Mouse (Mus musculus): ENCODE data around the gene Pip5k1b. TPM values are rescaled to one million over a fixed set of nuclear protein-coding genes. Genes with fewer than 3 reads are reported as not detected.

Pip5k1b gene
- total RNA-seq, 2 experiments from 2014 or later, result 13.5 to 24.4 TPM

DNA sequence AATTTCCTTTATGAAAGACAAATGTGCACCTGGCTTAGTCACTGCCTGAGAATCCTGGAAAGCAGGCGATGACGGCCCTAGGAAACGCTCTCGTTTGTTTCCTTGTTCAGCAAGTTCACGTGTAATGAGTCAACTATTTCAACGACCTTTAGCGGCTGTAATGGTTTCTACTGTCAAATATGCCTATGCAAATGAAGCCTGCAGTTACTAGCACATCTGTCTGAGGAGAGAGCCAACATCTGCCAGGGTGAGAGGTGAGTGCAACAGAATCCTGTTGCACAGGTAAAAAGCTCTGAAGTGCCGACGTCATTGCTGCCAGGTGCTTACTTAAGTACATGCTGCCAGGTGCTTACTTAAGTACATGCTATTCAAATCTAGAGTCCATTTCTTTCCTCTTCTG, 196.4 kb downstream of the Pip5k1b start:
- no peak for ATAC-seq (replicated peaks; ENCODE audit: poor library complexity)

DNA sequence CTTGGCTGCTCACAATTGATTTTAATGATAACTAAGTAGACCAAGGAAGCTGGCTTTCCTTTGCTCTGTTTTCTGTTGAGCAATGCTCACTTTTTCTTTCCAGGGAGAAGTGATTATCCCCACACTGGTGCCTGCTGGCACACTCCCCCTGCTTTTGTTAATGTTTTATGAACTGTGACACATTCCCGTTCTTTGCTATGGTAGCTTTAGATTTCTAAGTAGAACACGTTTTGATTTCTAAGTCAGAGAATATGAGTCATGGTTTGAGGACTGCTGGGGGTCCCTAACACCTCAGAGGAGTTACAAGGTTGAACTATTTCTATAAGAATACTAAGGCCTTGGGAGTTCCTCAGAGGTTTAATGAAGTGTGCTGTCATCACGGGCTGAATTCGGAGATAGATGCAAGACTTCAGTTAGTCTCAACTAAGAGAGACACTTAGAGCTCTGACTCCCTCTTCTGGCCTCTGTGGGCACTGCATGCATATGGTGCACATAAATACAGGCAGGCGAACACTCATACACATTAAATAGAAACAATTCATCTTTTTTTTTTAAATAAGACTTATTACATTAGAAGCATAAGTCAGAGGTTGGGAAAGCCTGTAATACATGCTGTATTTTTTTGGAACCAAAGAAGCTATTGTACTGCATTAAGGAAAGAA, 203.2 kb downstream of the Pip5k1b start:
- ATAC-seq (replicated peaks; ENCODE audit: poor library complexity), result no peak

DNA sequence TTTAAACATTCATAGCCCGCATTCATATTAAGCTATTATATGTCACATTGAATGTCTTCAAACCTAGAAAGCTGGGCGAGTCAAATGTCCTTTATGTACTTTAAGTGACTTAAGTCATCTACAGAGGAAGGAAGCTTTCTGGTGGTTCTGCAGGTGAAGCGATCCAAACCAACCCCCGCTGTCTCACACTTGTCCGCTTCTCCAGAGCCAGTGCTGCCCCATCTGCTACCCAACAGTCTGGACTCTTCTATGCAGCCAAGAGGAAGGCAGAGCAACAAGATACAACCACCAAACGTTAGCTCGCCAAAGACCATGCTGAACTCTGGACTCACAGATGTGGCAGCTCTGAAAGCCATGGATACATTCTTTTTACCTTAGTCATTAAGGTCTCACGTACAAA, 211.2 kb downstream of the Pip5k1b start:
- no peak for ATAC-seq (replicated peaks; ENCODE audit: poor library complexity)

DNA sequence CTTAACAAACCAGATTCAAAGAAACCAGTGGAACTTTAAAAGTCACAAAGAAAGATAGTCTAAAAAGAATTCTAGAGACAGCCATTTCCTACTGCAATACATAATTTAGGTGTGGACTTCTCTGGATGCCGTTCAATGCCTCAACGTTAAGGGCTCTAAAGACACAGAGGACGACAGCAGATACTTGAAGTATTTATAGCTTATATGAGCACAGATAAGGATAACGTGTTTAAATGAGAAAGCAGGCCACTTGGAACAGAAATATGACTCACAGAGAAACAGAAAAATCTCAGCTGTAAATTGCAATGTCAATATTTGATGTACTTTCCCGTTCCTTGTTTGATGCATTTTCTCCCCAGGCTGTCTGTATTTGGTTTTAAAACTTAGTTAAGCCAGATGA, 212.9 kb downstream of the Pip5k1b start:
- ATAC-seq (replicated peaks; ENCODE audit: poor library complexity), result no peak

DNA sequence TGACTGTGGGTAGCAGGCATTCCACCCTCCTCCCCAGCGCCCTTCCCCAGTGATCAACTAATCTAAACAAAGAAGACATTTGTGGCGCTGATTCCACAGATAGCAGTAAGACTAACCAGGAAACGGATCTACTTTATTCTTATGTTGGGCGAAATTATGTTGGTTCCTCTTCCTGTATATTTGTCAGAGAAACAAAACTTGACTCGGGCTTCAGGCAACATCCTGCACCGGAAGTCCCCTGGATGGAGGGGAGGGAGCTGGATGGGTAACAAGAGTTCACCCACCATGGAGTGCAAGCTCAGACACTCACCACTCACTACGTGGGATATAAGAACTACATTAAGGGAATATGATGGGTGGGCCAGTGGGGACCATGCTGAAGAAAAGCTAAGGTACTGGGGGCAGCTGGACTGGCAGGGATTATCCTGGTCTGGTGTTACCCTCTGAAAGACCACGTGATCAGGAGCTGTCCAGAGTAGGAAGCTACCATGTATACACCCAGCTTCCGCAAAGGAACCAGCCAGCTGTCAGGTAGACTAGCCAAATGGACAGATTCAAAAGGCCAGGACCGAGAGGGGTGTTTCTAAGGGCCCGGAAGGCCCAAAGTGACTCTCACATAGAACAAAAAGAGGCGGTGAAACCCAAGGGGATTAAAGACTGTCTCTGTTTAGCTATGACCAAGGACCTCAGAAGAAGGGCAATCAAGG, 219.1 kb downstream of the Pip5k1b start:
- 0 out of 2 replicates have a peak, but pooled peaks have one; percentile 14 for ATAC-seq (replicated peaks; ENCODE audit: poor library complexity)

DNA sequence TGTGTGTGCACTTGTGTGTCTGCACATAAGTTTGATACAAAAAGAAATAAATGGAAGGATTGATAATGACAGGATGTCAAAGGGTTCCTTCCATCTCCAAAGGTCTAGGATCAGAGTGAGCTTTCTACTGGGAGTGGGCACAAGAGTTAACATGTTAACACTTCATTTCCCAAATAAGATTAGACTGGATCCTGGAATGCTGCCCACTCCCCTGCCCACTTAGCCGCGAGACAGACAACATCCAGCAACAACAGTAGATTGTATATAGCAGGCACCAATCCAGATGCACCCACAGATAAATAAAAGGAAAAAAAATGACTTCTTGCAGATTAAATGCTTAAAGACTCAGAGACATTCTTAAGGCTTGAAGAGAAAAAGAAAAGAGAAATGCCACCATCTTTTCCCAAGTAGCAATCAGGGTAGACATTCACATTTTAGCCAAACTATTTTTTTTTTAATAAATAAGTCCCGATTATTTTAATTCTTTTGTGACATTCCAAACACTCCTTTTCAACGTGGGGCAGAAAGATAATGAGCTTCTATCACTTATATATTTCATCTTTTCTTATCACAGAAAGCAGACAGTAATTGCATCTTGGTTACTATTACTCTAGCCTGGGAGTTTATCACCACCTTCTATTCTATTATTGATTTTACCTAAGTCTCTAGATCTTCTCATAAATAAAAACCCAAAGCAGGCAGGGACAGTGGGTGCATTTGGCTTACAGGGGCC, 219.9 kb downstream of the Pip5k1b start:
- no peak for ATAC-seq (replicated peaks; ENCODE audit: poor library complexity)

DNA sequence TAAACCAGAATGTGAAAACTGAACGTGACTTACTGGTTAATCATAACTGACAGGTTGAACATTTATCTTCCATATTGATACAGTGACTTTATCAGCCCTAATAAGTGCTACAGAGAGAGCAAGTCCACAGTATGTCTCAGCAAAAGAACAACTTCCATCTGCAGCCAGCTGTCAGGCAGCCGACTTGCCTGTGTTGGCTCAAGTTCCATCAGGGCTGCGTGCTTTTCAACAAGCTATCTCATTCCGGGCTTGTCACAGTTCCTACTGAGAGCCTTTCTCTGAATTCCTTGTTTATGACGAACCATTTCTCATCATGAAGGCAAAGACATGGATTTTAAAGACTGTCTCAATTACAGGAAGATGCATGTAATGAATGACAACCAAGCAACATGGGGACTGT, 222.7 kb downstream of the Pip5k1b start:
- ATAC-seq (replicated peaks; ENCODE audit: poor library complexity), result no peak

DNA sequence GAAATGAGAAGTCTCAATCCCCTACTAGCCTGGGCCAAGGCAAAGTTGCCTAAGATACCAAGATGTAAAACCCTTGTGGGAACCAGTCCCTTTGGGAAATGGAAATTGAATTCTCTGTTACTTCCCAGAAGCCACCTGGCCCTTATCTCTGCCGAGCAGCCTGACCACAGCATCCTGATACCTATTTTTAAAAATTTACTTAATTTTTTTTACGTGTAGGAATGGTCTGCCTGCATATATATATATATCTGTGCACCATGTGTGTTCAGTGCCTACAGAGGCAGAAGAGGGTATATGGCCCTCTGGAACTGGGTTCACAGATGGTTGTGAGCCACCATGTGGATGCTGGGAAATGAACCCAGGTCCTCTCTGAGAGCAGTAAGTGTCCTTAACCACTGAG, 224.4 kb downstream of the Pip5k1b start:
- no peak for ATAC-seq (replicated peaks; ENCODE audit: poor library complexity)

DNA sequence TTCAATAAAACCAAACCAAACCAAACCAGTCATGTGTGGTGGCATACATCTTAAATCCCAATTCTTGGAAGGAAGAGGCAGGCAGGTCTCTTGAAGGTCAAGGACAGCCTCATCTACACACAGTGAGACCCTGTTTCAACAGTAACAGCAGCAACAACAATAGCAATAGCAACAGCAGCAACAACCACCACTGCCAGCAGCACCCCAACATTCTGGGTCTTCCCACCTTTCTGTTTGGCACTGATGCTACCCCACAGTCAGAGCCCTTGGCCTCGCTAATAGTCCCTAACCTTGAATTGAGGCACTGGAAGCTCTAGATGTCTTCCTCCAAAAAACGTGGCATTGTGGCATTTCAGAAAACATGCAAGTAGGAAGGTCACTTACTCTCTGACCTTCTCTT, 225.3 kb downstream of the Pip5k1b start:
- no peak for ATAC-seq (replicated peaks; ENCODE audit: poor library complexity)

DNA sequence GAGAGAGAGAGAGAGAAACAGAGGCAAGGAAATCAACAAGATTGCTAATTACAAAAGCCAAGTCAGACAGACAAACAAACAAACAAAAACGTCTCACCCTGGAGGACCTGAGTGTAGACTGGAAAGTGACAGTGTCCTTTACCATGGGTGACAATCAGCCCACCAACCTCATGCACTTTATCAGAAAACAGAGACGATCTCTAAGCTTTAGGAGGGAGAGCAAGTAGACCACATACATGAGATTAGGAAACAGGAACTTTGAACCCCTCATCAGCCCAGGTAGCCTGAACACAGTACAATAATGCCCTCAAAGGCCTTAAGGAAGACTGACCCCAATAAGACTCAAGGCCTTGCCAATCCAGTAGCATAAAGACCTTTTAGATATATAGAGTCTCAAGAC, 227.8 kb downstream of the Pip5k1b start:
- no peak for ATAC-seq (replicated peaks; ENCODE audit: poor library complexity)

DNA sequence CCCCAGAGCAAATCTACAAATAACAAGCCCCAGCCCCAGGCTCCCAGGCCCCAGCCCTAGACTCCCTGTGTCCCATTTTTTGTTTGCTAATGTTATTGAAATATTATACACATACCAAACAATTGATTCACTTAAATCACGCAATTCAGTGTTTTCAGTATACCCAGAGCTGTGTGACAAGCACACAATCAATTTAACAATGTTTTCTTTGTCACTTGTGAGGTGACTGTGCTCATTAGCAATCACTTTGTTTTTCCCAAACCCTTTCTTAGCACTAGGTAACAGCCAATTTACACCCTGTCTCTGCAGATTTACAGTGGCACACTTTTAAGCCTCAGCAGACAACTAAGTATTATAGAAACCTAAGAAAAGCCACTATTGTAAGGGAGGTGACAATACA, 228.7 kb downstream of the Pip5k1b start:
- ATAC-seq (replicated peaks; ENCODE audit: poor library complexity), result no peak

DNA sequence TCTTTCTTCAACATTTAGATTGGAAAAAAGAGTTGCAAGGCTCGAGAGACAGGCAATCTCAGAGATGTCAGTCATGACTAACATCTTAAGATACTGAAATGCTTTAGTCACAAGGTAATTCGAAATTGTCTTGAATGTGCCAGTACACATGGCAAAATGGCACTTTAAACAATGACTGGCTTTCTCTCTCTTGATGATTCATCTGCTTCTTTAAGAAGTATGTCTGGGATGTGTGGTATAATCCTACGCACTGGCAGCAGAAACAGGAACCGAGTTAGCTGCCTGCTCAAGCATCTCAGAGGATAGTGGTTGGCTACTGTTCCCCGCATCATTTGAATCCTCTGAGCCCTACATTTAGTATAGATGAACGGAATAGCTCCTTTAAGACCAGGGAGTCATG, 230.0 kb downstream of the Pip5k1b start:
- ATAC-seq (replicated peaks; ENCODE audit: poor library complexity), result no peak

DNA sequence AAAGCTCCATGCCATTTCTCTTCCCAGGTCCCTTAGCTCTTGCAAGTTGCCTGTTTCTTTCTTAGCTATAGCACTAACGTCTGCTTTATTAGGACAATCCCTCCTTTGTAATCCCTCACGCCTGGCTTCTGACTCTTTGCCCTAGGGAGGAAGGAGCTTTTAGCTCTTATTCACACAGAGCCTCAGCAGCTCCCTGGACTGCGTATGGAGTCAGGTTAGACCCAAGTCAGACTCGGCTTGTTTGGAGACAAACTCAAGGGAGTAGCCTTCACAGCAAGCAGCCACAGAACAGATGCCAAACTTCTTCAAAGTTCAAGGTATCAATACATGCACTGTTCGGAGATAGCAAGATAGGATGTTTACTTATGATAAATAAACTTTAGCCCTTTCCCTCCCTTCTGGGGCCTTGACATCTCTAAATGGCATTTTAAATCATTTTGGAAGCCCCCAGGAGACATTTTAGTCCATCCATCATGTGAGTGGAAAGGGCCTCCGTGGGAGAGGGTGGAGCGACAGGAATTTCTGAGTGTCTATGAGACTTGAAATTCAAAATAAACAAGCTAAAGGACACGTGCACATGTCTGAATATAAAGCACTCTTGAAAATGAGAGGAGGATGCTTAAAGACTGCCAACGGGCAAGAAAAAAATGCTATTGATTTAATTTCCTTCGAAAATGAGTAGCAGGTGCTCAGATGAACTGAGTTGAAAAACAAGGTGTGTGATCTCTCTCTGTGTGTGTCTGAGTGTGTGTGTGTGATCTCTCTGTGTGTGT, 231.6 kb downstream of the Pip5k1b start:
- no peak for ATAC-seq (replicated peaks; ENCODE audit: poor library complexity)

DNA sequence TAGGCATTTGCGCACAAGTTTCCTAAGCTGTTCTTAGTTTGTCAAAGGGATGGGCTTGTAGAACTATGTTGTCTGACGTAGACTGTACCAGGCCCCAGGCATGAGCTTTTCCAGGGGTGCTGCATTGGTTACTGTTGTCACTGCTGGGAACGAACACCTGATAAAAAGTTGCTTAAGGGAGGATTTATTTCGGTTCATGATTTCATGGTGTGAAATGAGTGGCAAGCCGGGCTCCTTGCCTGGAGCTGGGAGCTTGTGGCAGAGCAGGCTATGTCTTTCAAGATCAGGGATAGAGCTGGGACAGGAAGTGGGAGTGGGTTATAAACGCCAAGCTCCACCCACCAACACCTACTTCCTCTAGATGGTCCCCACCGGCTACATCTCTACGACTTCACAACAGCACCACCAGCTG, 233.8 kb downstream of the Pip5k1b start:
- no peak for ATAC-seq (replicated peaks; ENCODE audit: poor library complexity)

DNA sequence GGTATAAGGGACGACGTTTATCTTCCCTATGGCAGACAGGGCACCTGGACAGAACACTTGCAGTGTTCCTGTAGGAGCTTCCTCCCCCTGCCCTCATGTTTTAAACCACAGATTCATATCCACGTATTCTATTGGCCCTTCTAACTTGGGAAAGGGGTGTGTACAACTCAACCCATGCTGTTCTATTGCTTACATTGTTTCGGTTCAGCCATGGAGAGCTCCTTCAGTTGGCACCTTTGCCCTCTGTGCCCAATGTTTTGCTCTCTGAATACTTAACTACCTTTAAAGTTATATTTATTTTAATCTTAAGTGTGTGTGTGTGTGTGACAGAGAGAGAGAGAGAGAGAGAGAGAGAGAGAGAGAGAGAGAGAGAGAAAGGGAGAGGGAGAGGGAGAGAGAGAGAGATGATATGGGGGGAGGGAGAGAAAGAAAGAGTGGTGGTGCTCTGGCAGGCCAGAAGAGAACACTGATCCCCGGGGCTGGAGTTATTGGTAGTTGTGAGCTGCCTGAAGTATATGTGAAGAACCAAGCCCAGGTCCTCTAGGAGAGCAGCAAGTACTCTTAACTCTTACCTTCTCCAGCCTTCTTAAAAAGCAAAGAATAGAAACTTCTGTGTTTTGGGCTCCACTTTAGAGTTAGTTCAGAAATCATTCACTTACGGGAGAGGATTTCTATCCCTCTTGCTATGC, 234.3 kb downstream of the Pip5k1b start:
- ATAC-seq (replicated peaks; ENCODE audit: poor library complexity), result no peak

DNA sequence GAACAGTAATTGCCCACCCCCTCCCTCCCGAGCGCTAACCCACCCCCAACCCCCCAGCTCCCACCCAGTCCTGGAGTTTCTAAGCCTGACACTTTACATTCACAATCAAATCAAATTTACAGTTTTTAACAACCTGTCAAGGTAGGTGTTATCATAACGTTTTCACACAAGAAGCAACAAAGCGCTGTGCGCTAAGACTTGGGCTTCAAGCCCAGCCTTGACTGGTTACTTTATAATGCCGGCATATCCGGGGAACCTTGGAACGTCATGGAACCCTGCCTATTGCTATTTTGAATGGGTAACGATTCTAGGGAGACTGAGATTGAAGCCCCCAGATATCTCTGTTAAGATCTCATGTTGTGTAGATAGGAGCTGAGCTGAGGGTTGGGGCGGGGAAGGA, 237.5 kb downstream of the Pip5k1b start:
- no peak for ATAC-seq (replicated peaks; ENCODE audit: poor library complexity)

DNA sequence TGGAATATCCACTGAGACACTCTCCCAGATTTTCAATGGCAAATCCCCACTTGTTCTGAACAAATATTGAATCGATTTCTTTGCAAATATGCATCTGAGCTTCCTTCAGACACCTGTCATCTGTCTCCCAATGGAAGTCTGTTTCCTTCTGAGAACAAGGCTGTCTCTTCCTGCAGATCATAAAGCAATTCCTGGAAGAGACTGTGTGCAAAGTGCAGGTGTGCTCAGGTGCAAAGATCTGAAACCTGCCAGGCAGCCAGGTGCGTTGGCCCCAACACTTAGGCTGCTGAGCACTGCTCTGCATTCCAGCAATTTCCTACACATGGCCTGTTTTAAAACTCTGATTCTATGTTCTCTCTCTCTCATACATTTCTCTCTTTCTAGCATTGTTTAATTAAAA, 237.9 kb downstream of the Pip5k1b start:
- no peak for ATAC-seq (replicated peaks; ENCODE audit: poor library complexity)

DNA sequence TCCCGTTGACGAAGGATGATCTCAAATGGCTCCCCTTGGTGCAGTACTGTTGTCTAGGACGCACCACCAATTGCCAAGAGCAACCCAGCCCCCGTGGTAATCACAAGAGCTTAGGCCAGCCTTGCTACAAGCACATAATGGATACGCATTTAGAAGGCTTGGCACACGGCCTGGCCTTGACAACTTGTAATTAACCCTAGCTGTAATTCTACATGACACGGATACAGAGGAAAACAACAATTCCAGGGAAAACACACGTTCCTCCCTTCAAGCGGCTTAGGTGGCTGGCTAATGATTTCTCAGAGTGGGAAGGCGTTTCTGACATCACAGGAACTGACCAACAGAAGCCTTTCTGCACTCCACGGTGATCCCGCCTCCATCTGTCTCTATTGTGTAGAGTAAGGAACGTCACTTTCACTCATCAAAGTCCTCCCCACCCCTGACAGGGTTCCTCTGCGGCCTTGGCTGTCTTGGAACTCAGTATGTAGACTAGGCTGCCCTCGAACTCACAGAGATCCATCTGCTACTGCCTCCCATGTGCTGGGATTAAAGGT, 238.6 kb downstream of the Pip5k1b start:
- no peak for ATAC-seq (replicated peaks; ENCODE audit: poor library complexity)

DNA sequence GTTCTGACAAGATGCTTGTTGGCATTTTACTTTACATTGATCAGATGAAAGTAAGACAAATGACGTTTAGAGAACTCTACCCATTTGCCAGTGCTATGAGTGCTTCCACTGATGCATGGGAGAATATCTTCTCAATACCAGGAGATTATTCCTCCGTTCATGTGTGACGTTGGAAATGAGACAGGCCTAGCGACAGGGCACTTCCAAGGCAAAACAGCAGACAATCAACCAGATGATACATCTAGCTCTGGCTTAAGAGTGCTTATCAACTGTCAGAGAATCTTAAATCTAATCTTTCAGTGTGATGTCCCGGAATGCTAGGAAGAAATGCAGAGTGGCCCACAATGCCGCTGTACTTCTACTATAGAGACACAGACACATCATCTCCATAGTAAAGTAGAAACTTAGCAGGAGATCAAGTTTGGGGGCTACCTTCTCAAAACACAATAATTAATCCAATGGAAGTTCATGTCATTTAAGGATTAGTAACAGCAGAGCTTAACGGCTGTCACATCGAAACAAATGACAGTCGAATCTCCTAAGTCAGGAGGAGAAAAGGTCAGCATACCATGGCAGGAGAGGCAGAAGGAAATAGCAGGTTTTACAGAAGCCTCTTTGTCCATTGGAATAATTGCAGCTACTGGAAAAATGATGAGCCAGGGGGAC, 239.5 kb downstream of the Pip5k1b start:
- ATAC-seq (replicated peaks; ENCODE audit: poor library complexity), result no peak

DNA sequence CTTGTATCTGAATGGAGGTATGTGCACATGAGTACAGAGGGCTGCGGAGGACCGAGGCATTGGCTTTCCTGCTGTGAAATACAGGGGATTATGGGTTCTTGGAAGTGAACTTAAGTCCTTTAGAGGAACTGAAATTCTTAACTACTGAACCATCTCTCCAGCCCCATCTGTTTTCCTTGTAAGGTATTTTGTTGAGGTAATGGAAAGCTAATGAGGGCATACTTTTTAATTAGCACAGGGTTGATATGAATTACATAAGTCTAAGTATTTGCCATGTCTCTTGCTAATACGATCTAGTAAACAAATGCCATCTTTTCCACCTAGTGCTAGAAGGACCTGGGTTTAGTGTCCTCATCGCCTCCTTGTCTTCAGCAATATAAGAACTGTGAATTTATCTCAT, 240.4 kb downstream of the Pip5k1b start:
- ATAC-seq (replicated peaks; ENCODE audit: poor library complexity), result no peak
